Mouse (Mus musculus) liver, adult (tissue): ENCODE results near the gene Morc1.

Experiments used
- GATA4 ChIP-seq: IDR thresholded peaks from 2 replicates; pipeline ENCODE4 v1.6.1; 2014; ENCODE audit warnings: mild to moderate bottlenecking, low read length; ENCODE audit not compliant: insufficient replicate concordance

The Morc1 gene

GRCm38 (mm10) chr16:48431027-48431426, at the start of gene Morc1:
Gene Morc1, plus strand, starts transcription at chr16:48431237.
- TF ChIP-seq GATA4, result no peak

GRCm38 (mm10) chr16:48383582-48384257, 47.3 kb upstream of the Morc1 start:
- no peak for TF ChIP-seq GATA4

DNA sequence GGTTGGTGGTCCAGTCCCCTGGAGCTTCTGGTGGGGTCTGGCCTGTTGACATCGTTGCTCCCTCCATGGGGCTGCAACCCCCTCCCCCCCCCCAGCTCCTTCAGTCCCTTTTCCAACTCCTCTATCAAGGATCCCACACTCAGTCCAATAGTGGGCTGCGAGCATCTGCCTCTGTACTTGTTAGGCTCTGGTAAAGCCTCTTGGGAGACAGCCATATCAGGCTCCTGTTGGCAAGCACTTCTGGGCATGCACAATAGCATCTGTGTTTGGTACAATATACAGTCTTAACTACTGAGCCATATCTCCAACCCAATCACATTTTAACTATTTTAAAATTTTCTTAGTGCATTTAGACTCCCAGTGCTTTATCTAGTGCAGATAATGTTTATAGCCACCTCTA, 44.1 kb upstream of the Morc1 start:
- no peak for TF ChIP-seq GATA4

DNA sequence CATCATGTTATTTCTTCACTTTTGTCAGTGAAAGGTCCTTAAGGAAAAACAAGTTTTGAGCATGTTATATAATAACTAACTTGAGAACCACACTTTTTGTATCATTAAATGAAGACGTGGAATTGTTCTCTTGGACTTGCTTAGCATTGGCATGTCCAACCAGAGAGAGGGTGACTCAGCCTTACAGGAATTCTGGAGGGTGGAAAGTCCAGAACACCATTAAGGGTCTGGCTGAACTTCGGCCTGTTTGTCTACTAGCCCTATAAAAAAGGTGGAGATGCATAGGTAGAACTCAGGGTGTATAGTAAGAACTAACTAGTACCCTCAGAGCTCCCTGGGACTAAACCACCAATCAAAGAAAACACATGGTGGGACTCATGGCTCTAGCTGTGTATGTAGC, 35.8 kb upstream of the Morc1 start:
- TF ChIP-seq GATA4, result no peak

GRCm38 (mm10) chr16:48402963-48403362, 28.1 kb upstream of the Morc1 start:
- TF ChIP-seq GATA4, result no peak

- no peak for TF ChIP-seq GATA4
These were observed 27.6 kb upstream of the Morc1 start for GRCm38 (mm10) chr16:48403423-48403822.

- no peak for TF ChIP-seq GATA4
These were observed 27.0 kb upstream of the Morc1 start for GRCm38 (mm10) chr16:48404009-48404408.

- no peak for TF ChIP-seq GATA4
These were observed 25.2 kb upstream of the Morc1 start for GRCm38 (mm10) chr16:48405674-48406403.

GRCm38 (mm10) chr16:48409580-48409979, 21.5 kb upstream of the Morc1 start:
- no peak for TF ChIP-seq GATA4

- TF ChIP-seq GATA4, result no peak
These were observed 20.9 kb upstream of the Morc1 start for GRCm38 (mm10) chr16:48410125-48410524.

DNA sequence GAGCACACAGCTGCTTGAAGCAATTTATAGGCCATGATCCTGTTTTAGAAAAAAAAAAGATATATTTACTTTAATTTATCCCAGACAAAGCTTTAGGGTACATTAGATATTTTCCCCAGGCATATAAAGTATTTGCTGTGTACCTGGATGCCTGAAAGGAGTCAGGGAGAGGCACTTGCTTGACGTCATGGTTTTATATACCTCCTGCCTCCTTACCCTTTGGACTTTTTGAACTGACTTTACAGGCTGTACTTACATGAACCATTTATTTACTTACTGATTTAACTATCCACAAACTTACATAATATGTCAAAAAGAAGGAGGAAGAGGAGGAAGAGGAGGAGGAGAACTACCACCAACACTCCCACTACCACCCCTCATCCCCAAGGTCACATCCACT, 18.8 kb upstream of the Morc1 start, which contains the start of gene Gm5485:
Gene Gm5485 (minus strand): TSS at position 171 of the 400 bp plus-strand sequence.
- no peak for TF ChIP-seq GATA4

DNA sequence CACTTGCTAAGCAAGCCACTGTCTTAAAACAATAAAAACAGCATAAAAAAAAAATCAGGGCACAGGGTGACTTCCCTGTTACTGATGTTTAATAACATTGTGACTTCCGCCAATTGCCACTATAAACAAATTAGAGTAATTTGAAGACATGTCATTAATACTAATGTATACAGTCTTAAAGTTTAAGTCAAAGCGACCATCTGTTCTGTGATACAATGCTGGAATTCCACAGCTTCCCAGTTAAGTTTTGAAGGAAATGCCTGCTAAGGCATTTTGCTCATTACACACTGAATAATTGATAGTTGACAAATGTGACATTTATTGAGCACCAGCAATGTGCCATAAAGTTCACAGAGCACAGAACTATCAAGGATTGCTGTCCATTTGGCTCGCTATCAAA, 12.5 kb upstream of the Morc1 start:
- no peak for TF ChIP-seq GATA4

GRCm38 (mm10) chr16:48419035-48419434, 12.0 kb upstream of the Morc1 start:
- no peak for TF ChIP-seq GATA4

GRCm38 (mm10) chr16:48422501-48422900, 8.5 kb upstream of the Morc1 start:
- TF ChIP-seq GATA4, result no peak

GRCm38 (mm10) chr16:48424069-48424468, 7.0 kb upstream of the Morc1 start:
- no peak for TF ChIP-seq GATA4

GRCm38 (mm10) chr16:48429427-48429826, 1.6 kb upstream of the Morc1 start:
- no peak for TF ChIP-seq GATA4
